Mouse (Mus musculus) myocyte (in vitro differentiated cells): ENCODE data around the gene Olfr776.

Experiments
- E2F4 ChIP-seq: IDR thresholded peaks from one replicate; pipeline ENCODE4 v1.6.1; 2011; ENCODE audit warnings: mild to moderate bottlenecking, control low read depth, moderate library complexity; ENCODE audit not compliant: insufficient read depth
- POLR2A ChIP-seq: IDR thresholded peaks from one replicate; pipeline ENCODE4 v1.6.1; 2011; ENCODE audit warnings: low read depth, mild to moderate bottlenecking, control low read depth, moderate library complexity; ENCODE audit not compliant: insufficient read length

DNA sequence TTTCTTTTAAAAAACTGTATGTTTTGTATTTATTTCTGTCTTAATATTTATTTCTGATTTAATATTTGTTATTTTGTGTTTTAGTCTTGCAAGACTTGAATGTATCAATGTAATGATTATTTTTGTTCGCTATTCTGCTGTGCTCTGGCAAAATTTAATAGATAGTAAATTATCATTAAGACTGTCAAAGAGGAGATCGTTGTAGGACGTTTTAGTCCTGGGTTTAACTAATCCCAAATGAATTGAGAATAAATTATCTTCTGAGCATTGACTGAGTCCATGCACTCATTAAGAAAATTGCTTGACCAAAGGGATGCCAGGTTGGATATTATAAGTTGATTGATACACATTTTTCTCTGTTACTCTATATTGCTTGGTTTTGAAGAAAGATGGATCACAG, 10.8 kb upstream of the Olfr776 start, which contains the start of gene Olfr775:
- TF ChIP-seq E2F4: no peak
- TF ChIP-seq POLR2A: no peak
